Mouse (Mus musculus) E14TG2a.4 (cell line): ENCODE results near the gene Ric8a.
A peak's percentile ranks its signal among the peaks of the same experiment; 100 is the strongest.

Source experiments
- H3K27me3 ChIP-seq: 2 replicates; pipeline ENCODE4 v1.6.1; 2014; ENCODE audit warnings: low read length, control low read depth; ENCODE audit not compliant: insufficient read depth
- H3K36me3 ChIP-seq: 2 replicates; pipeline ENCODE4 v1.6.1; 2014; ENCODE audit warnings: low read length, control low read depth; ENCODE audit not compliant: insufficient read depth
- H3K4me1 ChIP-seq: replicated peaks from 2 replicates; pipeline ENCODE4 v1.6.1; 2014; ENCODE audit warnings: low read depth, low read length, control low read depth
- H3K4me3 ChIP-seq: replicated peaks from 2 replicates; pipeline ENCODE4 v1.5.1; 2014; ENCODE audit warnings: mild to moderate bottlenecking, low read length
- H3K9me3 ChIP-seq: 2 replicates; pipeline ENCODE4 v1.6.1; 2014; ENCODE audit warnings: low read length, control low read depth
- CTCF ChIP-seq: conservative IDR thresholded peaks from 2 replicates; pipeline ENCODE4 v1.5.1; 2014; ENCODE audit warnings: low read length
- NANOG ChIP-seq: IDR thresholded peaks from 2 replicates; pipeline ENCODE4 v1.6.1; 2014; ENCODE audit warnings: borderline replicate concordance, low read length, mixed read lengths
- POU5F1 ChIP-seq: IDR thresholded peaks from 2 replicates; pipeline ENCODE4 v1.6.1; 2014; ENCODE audit warnings: low read length, borderline replicate concordance

Ric8a gene

DNA sequence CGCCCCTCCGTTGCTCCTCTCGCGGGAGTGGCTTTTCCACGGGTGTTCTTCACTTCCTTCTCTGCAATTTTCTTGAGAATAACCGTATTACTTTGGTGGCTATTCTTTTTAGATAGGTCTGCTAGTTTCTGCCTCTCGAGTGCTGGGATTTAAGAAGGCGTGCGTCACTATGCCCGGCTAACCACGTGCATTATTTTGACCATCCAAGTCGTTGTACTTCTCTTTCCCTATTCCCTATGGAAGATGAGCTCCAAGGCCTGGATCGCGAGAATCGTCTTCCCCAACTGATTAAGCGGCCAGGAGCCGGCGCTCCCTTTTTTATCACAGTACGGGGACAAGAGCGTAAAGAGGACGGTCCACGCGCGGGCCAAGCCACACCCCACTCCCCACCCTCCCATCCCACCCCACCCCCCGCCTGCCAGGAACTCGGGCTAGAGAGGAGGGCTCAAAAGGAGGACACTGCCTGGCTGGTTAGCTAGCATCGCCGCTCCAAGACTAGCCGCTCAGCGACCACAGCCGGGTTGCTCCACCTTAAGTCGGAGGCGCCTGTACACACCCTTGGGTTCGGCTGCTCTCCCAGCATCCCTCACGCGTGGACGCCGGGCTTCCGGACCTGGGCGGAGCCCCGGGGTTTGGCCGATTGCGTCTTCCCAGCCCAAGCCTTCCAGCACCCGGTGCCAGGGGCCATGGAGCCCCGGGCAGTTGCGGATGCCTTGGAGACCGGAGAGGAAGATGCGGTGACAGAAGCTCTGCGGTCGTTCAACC is at the start of gene Ric8a:
Ric8a (plus strand) TSS at position 173 of the 765 bp plus-strand sequence.
- Histone ChIP-seq H3K36me3 (peaks cover 78% of the 10 kb centered on the region), H3K27me3 (no peaks in the 10 kb centered on the region), H3K9me3 (no peaks in the 10 kb centered on the region), H3K4me1 (peaks cover 77% of the 10 kb centered on the region), H3K4me3 (peak within 1 kb of the TSS; percentile 90)
- TF ChIP-seq CTCF (no peak), NANOG (no peak), POU5F1 (no peak)

DNA sequence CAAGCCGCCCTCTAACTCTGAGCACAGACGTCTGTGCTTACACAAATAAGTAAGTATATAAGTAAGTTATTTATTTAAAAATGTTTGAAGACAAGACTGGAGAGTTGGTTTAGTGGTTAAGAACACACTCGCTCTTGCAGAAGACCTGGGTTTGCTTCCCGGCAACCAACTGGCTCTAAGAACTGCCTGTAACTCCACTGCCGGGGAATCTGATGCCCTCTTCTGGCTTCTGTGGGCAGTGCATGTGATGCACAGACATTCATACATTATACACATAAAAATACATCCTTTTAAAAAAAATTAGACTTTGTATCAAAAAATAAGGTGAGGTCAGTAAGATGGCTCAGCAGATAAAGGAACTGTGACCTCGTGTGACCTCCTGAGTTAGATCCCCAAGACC is 46.3 kb upstream of the Ric8a start:
- TF ChIP-seq CTCF, result peak; percentile 79
- TF ChIP-seq POU5F1, result no peak

DNA sequence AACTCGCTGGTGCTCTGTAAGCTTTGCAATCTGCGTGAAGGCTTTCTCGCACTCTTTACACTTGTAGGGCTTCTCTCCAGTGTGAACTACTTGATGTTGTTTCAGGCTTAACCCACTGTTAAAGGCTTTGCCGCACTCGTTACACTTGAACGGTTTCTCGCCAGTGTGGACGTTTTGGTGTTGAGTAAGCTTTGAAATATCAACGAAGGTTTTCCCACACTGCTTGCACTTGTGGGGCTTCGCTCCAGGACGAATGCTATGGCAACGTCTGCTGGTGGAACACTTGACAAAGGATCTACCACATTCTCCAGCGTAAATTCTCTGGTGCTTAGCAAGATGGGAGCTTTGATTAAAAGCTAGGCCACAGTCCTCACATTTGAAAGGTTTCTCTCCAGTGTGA is 45.0 kb upstream of the Ric8a start:
- H3K27me3 ChIP-seq, result no peaks in the 10 kb centered on the region
- TF ChIP-seq POU5F1, result no peak
- no peak for TF ChIP-seq NANOG
- TF ChIP-seq CTCF, result no peak
- H3K36me3 ChIP-seq, result peaks cover 37% of the 10 kb centered on the region
- H3K4me3 ChIP-seq, result no peak overlapping the region
- H3K9me3 ChIP-seq, result no peaks in the 10 kb centered on the region
- peaks cover 12% of the 10 kb centered on the region for H3K4me1 ChIP-seq

More for the DNA sequence above, 46.3 kb upstream of the Ric8a start:
- H3K36me3 ChIP-seq, result peaks cover 37% of the 10 kb centered on the region
- no peaks in the 10 kb centered on the region for H3K9me3 ChIP-seq
- H3K4me1 ChIP-seq, result peaks cover 12% of the 10 kb centered on the region
- H3K27me3 ChIP-seq, result no peaks in the 10 kb centered on the region
- H3K4me3 ChIP-seq, result no peak overlapping the region

DNA sequence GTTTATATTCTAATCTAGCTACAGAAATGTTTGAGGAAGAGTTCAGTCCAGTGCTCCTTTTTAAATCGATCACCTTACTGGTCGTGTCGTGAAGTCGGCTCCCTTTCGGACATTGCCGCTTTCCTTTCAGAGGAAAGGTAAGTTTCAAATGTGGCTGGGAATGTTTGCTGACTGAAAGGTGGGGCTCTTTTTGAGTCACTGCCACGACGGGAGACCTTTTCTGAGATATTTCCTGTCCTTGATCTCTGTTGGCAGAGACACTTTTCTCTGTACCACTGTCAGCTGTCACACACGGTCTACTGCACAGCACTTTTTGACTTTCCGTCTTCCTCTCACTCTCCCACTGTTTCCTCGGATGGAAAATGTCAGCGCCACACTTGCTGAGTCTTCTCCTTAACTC is 43.9 kb upstream of the Ric8a start:
- Histone ChIP-seq H3K9me3 (no peaks in the 10 kb centered on the region), H3K36me3 (peaks cover 45% of the 10 kb centered on the region)
- no peak for TF ChIP-seq CTCF

DNA sequence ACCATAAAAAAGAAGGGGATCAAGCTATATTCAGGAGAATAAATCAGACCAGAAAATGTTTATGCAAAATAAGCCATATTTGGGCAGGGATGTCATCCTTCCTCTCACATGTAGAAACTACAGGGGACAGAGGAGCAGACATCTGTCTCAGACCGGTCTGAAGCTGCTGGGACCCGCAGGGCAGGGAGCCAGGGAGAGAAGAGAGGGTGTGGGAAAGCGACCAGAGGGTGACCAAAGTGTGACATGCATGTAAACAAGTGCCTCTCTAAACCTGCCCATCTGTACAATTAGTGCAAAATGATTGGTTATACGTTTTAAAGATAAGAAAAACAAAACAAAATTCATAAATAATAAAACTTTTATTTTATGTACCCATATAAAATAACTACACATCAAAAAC is 36.6 kb upstream of the Ric8a start:
- Histone ChIP-seq H3K4me3 (no peak overlapping the region), H3K9me3 (no peaks in the 10 kb centered on the region), H3K36me3 (peaks cover 20% of the 10 kb centered on the region), H3K27me3 (peaks cover 3% of the 10 kb centered on the region; the same call in 1 of the 2 replicates), H3K4me1 (peaks cover 6% of the 10 kb centered on the region)
- TF ChIP-seq NANOG, result no peak
- TF ChIP-seq CTCF, result no peak
- TF ChIP-seq POU5F1, result no peak

More for the DNA sequence above, 43.9 kb upstream of the Ric8a start:
- H3K4me1 ChIP-seq, result peaks cover 1% of the 10 kb centered on the region; the same call in 1 of the 2 replicates
- H3K4me3 ChIP-seq, result no peak overlapping the region
- H3K27me3 ChIP-seq, result no peaks in the 10 kb centered on the region

DNA sequence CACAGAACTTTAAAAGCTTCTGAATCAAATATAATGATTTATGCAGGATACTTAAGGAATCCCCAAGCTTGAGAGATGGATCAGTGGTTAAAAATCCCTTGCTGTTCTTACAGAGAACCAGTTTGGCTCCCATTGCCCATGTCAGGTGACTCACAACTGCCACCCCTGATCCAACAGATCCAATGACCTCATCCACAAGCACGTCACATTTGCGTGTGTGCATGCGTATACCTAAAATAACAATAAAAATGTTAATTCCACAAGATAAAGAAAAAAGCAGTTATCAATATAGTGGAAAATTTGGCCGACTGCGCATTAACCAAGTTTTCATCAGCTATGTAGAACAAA is 35.5 kb upstream of the Ric8a start:
- H3K36me3 ChIP-seq, result peaks cover 20% of the 10 kb centered on the region
- no peaks in the 10 kb centered on the region for H3K9me3 ChIP-seq
- H3K4me3 ChIP-seq, result peak overlapping the region; percentile 94
- H3K27me3 ChIP-seq, result peaks cover 3% of the 10 kb centered on the region; the same call in 1 of the 2 replicates
- peaks cover 6% of the 10 kb centered on the region for H3K4me1 ChIP-seq
- no peak for TF ChIP-seq NANOG

DNA sequence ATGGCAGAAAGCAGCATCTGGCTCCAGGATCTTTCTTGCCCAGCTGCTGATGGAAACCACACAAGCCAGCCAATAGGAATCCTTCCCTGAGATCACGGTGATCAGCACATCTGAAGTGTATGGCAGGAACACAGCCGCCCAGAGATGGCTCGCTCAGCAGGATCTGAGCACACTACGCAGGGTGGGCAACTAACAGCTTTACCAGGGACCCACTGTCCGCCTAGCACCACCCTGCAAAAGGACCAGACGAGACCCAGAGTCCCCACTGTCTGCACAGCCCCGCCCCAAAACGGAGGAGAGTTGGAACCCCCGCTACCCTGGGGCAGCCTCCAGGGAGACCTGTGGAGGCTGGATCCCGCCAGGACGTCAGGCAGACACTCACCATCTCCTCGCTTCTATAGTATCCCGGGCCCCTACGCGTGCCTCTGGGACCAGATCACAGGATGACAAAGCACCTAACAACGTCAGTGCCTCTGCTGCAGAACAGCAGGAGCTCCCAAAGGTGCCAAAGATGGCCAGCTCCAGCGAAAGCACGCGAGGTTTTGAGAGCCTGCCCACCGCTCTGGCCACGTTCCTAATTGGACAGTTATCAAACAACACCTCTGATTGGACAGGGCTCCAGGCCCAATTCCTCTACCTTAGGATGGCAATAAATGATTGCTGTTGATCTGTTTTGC is 35.0 kb upstream of the Ric8a start, which contains the start of gene Zfp941:
Zfp941 (minus strand) TSS at position 526 of the 677 bp plus-strand sequence.
- peaks cover 3% of the 10 kb centered on the region; the same call in 1 of the 2 replicates for H3K27me3 ChIP-seq
- H3K36me3 ChIP-seq, result peaks cover 20% of the 10 kb centered on the region
- no peaks in the 10 kb centered on the region for H3K9me3 ChIP-seq
- peaks cover 6% of the 10 kb centered on the region for H3K4me1 ChIP-seq
- TF ChIP-seq CTCF (no peak), POU5F1 (no peak), NANOG (no peak; the same call in 1 of the 2 replicates)
- H3K4me3 ChIP-seq, result peak within 1 kb of the TSS; percentile 94

DNA sequence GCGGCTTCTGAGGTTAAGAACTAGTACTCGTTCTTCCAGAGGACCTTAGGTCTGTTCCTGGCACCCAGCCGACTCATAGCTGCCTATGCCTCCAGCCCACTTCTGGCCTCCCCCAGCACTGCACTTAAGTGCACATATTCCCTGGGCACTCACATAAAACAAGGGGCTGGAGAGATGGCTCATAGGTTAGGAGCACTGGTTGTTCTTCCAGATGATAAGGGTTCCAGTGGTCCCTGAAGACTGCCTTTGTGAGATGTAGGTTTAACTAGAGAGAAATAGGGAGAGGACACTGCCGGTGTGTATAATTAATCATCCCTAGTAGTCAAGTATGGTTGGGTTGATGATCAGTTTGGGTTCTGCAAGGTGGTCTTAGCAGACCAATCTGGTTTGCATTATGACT is 34.0 kb upstream of the Ric8a start:
- TF ChIP-seq NANOG, result no peak
- no peak for TF ChIP-seq POU5F1
- no peak for TF ChIP-seq CTCF
- Histone ChIP-seq H3K9me3 (no peaks in the 10 kb centered on the region), H3K36me3 (peaks cover 11% of the 10 kb centered on the region), H3K27me3 (peaks cover 3% of the 10 kb centered on the region; the same call in 1 of the 2 replicates), H3K4me1 (peaks cover 6% of the 10 kb centered on the region), H3K4me3 (no peak overlapping the region)
